Mouse (Mus musculus) left cerebral cortex, adult 6 months (tissue): ENCODE results near the gene Atp2a2. TPM values are rescaled to one million over a fixed set of nuclear protein-coding genes. Genes with fewer than 3 reads are reported as not detected.

Experiments
- long read RNA-seq, 2 experiments: library from polyadenylated mRNA; unstranded; transcript quantifications; one replicate each; pipeline ENCODE4 v2.0.0; 2019 to 2020
- polyA plus RNA-seq: library from polyadenylated mRNA; unstranded; fragments of <200 nt; fragmentation: Nextera tagmentation; gene quantifications from 2 replicates; pipeline ENCODE4 v1.2.3, GENCODE M21; 2021

The Atp2a2 gene
- 56.7 and 62.6 TPM in 2 replicates for polyA plus RNA-seq
- long read RNA-seq, experiment 1, full-length matches to known transcripts: 7 of 238 reads
- long read RNA-seq, experiment 1, partial matches to known transcripts: 221 of 238 reads
- long read RNA-seq, experiment 1, other reads (novel, unspliced or antisense): 10 of 238 reads
- long read RNA-seq, experiment 2, full-length matches to known transcripts: 2 of 172 reads
- long read RNA-seq, experiment 2, partial matches to known transcripts: 147 of 172 reads
- long read RNA-seq, experiment 2, other reads (novel, unspliced or antisense): 23 of 172 reads

DNA sequence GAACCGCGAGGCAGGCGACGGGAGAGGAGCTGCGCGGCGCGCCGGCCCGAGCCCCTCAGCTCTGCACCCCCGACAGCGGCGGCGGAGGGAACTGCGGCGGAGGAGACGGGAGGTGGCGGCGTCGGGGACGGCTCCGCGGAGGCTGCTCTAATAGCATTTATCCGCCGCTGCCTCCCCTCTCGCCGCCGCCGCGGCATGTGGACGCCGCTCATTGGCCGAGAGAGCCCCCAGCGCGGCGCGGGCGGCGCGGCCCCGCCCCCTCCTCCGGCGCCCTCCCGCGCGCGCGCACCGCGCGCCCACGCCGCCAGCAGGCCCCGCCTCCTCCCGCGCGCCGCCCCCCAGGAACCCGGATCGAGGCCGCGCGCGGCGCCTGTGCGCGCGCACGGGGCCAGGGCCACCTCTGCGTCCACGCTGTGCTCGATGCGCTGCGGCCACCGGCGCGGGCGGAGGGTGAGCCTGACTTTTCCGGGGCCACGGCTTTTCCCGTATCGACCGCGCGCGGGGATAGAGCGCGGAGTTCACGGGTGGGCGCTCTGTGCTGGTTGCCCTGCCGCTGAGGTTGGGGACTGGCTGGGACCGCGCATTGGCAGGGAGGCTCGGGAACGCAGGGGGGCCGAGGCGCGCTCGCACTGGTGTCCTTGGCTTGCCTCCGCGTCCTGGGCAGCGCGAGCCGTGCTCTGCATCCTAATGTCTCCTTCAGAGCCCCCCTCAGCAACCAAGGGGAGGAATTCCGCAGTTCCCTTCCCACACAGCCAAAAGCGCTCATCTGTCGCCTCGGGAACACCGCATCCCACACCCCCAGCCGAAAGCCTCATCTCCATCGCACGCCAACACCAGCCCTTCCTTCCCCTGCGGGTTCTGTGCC is at the start of gene Atp2a2:
TSS of gene Atp2a2 (minus strand) at position 149 of the 865 bp plus-strand sequence.

DNA sequence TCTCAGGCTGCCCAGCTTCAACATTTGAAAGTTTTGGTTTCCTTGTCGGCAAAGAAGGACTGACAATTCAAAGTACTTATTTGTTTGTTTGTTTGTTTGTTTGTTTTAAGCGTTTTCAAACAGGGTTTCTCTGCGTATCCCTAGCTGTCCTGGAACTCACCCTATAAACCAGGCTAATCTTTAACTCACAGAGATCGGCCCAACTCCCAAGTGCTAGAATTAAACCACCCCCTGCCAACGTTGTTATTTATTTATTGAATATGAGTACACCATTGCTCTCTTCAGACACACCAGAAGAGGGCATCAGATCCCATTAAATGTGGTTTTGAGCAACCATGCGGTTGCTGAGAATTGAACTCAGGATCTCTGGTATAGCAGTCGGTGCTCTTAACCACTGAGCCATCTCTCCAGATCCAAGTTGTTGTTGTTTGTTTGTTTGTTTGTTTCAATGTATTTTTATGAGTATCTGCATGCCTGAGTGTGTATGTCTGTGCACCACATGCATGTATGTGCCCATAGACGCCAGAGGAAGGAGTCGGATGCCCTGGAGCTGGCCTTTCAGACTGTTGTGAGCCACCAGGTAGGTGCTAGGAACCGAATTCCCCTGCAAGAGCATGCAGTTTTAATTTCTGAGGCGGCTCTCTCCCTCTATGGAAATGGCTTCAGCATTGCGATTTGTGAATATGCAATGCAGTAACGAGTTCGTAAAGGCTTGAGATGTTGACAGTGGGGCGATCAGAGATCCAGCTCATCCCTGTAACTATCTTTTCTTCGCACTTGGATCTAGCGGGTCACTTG is 80.6 kb downstream of the Atp2a2 start, which contains the start of gene Anapc7:
TSS of gene Anapc7 (plus strand) at position 423 of the 798 bp plus-strand sequence.

Other genes with a start within 250 kb of the Atp2a2 start
- gene Tctn1, start 237.8 kb downstream of the Atp2a2 start, polyA plus RNA-seq: 1.5 and 1.9 TPM in 2 replicates
- 8.5 and 13.9 TPM in 2 replicates for gene Pptc7, start 217.9 kb downstream of the Atp2a2 start, polyA plus RNA-seq
- 3.1 and 4.8 TPM in 2 replicates for gene Rad9b, start 148.0 kb downstream of the Atp2a2 start, polyA plus RNA-seq
- gene Vps29, start 147.9 kb downstream of the Atp2a2 start, polyA plus RNA-seq: 340 and 432 TPM in 2 replicates
- 28.4 and 35.3 TPM in 2 replicates for gene Gpn3, start 130.3 kb downstream of the Atp2a2 start, polyA plus RNA-seq
- gene Fam216a, start 129.9 kb downstream of the Atp2a2 start, polyA plus RNA-seq: 106 and 121 TPM in 2 replicates
- 32.8 and 103 TPM in 2 replicates for gene Arpc3, start 110.3 kb downstream of the Atp2a2 start, polyA plus RNA-seq
- gene Anapc7, start 80.5 kb downstream of the Atp2a2 start, polyA plus RNA-seq: 21.9 and 23.4 TPM in 2 replicates
- 28.2 and 29.1 TPM in 2 replicates for gene Ift81, start 112.3 kb upstream of the Atp2a2 start, polyA plus RNA-seq
- gene P2rx7, start 141.7 kb upstream of the Atp2a2 start, polyA plus RNA-seq: 4.8 and 5.7 TPM in 2 replicates
- 20.7 and 27.9 TPM in 2 replicates for gene P2rx4, start 205.3 kb upstream of the Atp2a2 start, polyA plus RNA-seq